Mouse (Mus musculus): Measurements from ENCODE around the gene Tdrd5.
"Not testable (repeated sequence)": the region's sequence is repeated elsewhere in the genome, so short reads cannot be mapped to it uniquely, and the experiment has no call there.

The Tdrd5 gene

DNA sequence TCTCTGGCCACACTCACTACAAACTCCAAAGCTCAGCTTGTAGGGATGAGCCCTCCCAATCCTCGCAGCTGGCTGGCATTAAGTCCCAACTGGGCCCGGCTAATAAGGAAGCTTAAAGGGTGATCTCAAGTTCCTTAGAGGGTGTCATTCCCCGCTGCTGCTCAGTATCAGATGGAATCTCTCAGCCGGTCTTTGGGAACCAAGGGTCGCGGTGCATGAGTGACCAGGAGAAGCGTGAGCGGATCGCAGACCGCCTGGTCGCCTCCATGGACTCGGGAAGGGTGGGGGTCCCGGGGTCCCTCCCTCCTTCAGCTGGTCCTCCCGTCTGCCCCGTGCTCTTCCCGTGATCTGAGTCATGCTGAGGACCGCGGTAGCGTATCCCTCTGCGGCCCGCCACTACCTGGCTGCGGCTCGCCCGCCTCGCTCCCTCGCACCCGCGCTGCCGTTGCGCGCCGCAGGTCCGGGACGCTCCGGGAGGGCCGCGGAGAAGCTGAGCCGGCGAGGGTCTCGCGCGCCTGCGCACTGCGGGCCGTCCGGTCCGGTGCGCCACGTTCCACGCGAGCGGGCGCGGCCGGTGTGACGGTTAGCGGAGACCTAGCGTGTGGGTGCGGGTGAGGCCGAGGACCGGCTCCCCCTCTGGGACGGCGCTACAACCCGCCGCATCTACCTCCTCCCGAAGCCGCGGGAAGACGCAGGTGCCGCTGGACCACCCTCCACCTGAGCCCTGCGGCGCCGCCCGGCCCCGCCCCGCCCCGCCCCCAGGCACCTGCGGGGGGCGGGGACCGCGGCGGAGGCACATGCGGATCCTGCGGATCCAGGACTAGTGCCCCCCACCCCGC, at the start of gene Tdrd5:
Gene Tdrd5 (minus strand): TSS at position 754 of the 839 bp plus-strand sequence.
- no peak for DNase-seq (ENCODE audit: low spot score in 2 of 2)

DNA sequence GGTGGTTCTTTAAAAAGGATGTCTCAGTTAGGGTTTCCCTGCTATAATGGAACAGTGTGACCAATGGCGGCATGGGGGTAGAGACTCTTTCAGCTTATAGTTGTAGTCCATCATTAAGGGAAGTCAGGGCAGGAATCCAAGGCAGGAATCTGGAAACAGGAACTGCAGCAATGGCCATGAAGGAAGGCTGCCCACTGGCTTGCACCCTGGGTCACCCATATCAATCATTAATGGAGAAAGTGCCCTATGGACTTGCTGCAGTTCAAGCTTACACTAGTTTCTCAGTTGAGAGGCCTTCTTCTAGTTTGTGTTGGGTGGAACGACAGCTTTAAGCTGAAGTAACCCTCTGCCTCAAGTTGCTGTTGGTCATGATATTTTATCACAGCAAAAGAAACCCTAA, 49.0 kb upstream of the Tdrd5 start:
- DNase-seq (ENCODE audit: low spot score in 2 of 2) = no peak

DNA sequence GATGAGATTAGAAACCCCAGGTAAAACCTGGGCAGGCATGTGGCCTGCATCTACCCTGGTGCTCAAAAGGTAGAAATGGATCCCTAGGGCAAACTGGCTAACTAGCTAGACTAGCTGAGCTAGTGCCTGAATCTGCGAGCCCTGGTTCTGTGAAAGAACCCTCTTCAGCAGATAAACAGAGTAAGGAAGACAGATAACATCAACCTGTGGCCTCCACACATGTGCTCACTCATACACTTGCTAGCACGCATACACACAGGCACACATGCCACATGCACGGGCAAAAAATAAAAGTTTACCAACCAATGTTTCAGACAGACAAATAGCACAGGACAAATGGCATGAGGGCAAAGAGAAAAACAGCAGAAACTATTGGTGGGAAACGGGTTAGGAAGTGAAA, 47.0 kb upstream of the Tdrd5 start:
- no peak for DNase-seq (ENCODE audit: low spot score in 2 of 2)

DNA sequence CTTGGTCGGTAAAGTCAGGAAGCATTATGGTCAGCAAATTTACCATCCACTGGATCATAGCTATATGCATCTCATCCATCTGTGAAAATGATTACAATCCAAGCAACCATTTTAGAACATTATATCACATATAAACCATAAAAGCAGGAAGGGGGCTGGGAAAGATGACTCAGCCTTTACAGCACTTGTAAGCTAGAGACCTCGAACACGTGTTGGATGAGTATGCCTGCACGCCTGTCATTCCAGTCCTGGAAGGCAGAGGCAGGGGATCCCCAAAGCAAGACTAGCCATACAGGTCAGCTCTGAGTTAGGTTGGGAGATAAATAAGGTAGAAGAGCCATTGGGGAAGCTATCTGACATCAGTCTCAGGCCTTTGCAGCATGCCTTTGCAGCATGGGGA, 45.6 kb upstream of the Tdrd5 start:
- DNase-seq (ENCODE audit: low spot score in 2 of 2) = no peak

DNA sequence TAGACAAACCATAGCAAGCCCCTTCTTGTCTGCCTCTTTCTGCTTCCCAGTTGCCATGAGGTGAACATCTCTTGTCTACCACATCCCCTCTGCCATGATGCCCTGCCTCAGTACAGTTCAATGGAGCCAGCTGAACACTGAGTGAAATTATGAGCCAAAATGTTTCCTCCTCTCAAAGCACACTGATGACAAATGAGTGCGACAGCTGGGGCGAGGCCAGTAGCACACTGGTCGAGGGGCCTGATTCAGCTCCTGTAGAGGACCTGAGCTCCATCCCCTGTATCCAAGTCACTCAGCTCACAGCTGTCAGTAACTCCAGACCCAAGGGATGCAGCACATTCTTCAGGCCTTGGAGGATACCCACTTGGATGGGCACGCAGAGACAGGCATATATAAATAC, 42.2 kb upstream of the Tdrd5 start:
- no peak for DNase-seq (ENCODE audit: low spot score in 2 of 2)

DNA sequence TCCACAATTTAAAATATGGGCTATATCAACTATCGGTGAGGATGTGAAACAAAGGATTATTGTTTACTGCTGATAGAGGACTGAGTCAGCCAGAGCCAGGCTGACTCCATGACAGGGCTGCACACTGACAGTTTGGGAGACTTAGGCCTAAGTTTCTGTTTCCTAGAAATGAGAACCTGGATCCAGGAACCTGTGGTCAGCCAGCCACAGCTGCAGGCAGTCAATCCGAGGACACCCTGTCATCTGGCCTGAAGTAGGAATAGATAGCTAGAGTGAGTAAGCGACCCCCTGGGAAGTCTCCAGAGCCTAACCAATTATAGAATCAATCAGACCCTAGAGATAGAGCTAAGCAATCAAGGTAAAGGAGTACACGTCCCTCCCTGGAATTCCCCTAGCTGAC, 41.0 kb upstream of the Tdrd5 start:
- DNase-seq (ENCODE audit: low spot score in 2 of 2) = no peak

DNA sequence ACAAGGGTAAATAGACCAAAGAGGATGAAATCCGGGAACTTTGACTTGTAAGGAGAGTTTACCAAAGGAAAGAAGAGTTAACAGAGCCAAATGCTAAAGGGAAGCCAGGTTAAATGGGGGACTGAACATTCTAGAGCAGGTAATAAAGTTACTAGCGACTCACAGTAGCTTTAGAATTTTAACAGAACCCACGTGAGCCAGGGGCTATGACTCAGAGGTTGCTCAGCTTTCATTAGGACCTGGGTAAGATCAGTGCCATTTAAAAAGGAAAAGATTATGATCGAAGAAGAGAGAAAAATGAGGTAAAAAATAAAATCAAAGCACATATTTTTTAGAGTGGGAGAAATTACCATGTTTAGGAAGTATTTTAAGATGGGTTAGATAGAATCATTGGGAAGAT, 37.4 kb upstream of the Tdrd5 start:
- no peak for DNase-seq (ENCODE audit: low spot score in 2 of 2)

DNA sequence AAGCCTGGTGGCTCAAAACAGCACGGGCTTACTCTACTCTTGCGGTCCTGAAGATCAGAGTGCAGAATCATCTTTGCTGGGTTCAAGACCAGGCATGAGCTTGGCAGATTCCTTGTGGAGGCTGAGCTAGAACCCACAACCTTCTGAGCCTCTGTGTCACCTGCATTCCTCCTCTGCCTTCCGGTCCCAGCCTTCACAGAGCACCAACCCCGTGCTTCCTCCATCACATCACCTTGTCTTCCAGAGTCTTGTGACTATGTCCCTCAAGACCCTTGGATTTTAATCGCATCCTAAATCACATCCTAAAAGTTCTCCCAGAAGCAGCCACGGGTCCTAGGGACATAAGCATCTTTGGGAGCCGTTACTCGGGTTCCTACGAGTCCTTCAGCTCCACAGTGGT, 19.7 kb upstream of the Tdrd5 start:
- no peak for DNase-seq (ENCODE audit: low spot score in 2 of 2)

DNA sequence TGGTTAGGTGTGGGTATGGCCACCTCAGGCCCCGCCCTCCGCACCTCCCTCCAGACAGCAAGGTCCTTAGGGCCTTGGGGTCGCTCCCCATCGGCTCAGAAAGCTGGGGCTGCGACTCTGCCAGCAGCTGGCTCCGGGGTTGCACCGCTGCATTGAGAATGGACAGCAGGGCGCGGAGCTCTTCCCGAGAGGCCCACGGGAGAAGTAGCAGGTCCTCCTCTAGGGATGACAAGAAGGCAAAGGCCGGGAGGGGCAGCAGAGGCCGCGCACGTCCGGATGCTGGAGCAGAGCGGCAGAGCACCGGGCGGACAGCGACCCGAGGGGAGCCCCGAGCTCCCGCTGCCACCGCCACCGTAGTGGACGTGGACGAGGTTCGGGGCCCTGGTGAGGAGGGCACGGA, 7.2 kb upstream of the Tdrd5 start, which contains the start of gene Nphs2:
Gene Nphs2 (plus strand): TSS at position 98 of the 400 bp plus-strand sequence.
- DNase-seq (ENCODE audit: low spot score in 2 of 2) = no peak

DNA sequence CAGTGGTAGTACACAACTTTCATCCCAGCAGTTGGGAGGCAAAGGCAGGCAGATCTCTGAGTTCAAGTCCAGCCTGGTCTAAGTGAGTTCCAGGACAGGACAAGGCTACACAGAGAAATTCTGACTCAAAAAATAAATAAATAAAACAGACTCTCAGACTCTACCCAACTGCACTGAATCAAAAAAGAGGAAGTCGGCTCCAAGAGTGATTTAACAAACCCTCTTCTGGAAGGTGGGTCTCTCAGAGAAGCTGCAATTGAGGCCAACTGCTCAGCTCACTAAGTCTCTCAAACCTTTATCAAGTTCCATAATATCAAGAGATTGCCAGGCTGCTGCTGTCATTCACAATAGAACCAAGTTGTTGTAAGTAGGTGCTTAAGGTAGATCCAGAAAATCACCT, 5.1 kb upstream of the Tdrd5 start:
- no peak for DNase-seq (ENCODE audit: low spot score in 2 of 2)

DNA sequence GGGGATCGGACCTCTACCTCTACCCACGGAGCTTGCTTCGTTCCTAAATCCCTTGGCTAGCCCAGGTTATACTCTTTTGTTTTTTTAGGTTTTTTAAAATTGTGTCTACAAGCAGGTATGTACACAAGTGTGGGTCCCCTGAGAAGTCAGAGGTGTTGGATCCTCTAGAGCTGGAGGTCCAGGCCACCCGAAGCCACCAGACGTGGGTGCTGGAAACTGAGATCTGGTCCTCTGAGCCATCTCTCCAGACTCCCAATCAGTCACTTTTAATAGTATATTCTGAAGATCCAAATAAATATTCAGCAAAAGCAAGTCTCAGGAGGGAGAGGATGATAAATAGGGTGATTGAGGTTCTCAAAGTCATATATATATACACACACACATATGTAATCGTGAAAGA, 13.4 kb downstream of the Tdrd5 start:
- no peak for DNase-seq (ENCODE audit: low spot score in 2 of 2)

DNA sequence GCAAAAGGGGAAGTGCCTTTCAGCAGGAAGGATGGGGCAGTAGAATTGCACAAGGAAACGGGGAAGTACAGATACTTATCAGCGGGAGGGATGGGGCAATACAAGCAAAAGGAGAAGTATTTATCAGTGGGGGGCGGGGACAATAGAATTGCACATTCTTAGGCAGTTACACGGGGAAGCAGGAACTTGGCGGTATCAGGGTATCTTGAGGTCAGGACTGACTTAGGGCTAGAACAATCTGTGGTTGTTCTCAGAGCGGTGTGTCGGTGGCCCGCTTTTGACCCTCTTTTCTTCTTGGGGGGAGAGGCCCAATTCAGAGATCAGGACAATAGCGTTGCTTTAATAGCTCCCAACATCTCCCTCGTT, 14.3 kb downstream of the Tdrd5 start:
- DNase-seq (ENCODE audit: low spot score in 2 of 2) = not testable (repeated sequence)

DNA sequence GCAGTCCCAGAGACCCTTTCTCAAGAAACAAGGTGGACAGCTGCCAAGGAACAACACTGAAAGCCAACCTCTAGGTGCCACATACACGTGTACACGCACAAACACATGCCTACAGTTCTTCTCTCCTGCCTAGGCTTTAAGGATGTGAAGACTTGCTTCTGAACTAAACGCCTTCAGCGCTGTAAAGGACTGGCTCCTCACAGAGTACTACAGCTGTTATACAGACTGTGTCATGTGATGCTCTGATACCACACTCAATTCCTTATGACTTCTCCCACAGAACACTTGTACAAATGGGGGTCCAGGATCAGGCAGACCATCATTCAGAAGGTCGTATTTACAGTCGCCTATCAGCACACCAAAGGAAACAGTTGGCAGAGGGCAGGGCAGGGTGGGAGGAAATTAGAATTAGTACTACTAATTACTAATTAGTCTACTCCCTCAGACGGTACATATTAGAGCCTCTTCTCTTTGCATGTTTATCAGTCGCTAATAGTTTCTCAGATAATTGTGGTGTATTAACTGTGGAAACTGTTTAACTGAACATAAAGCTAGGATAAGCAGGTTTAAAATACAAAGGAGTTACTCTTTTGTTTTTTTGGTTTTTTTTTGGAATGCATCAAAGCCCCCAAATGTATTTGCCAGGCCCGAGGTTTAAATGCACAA, 14.8 kb downstream of the Tdrd5 start:
- DNase-seq (ENCODE audit: low spot score in 2 of 2) = no peak

DNA sequence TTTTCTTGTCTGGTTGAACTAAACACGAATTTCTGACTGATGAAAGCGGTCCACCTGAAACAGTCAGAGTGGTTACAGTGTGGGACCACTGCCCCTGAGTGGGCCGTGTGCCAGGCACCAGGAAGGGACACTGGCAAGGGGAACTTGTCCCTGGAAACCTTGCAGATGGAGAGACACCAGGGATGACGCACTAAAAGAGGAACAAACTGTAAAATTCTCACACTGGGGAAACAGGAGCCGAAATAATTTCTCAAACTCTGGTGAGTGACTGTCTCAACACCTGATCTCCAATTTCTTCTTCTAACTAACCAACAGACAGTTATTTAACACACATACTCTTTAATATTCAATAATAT, 17.9 kb downstream of the Tdrd5 start:
- DNase-seq (ENCODE audit: low spot score in 2 of 2) = no peak

DNA sequence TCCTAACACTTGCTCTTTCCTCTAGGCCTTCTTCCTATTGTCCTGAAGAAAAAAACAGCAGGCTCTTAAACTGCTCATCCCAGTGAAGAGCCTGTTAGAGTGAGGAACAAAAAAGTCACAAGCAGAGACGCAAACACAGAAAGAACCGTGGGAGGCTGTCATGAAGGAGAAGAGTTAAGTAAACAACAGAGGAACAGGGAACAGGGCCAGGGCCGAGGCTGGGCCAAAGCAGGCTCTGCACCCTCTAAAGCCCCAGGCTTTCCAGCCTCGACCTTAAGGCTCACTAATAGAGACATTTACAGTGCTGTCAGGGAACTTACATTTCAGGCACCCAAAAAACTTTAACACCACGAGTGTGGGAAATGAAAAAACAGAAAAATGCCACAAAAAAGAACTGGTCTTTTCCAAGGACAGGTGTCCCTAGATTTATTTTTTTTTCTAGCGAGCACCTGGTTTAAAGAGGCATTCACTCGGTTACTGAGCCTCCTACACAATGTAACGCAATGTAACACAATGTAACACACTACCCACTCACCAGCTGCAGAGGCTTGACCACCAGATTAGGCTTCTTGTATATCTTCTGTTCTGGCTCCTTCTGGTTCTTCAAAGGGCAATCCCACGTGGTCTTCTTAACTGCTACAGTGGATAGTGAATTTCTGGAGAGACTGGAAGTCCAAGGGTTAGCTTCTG, 18.5 kb downstream of the Tdrd5 start:
- no peak for DNase-seq (ENCODE audit: low spot score in 2 of 2)

DNA sequence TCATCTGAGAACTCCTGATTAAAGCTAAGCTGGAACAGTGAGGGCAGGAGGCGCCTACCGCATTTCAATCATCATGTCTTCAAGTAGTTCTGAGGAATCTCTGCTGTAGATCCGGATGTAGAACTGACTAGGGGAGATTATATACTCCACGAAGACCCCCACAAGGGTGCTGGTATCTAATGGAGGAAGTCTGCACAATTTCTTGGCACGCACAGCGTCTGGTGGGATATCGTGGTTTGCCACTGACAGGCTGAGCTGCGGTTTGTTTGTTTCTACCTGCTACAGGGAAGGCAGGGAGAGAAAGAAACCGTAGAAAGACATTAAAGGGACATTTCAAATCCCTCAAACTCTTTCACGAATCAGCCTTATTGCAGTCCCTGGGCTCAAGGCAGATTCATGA, 19.3 kb downstream of the Tdrd5 start:
- no peak for DNase-seq (ENCODE audit: low spot score in 2 of 2)

DNA sequence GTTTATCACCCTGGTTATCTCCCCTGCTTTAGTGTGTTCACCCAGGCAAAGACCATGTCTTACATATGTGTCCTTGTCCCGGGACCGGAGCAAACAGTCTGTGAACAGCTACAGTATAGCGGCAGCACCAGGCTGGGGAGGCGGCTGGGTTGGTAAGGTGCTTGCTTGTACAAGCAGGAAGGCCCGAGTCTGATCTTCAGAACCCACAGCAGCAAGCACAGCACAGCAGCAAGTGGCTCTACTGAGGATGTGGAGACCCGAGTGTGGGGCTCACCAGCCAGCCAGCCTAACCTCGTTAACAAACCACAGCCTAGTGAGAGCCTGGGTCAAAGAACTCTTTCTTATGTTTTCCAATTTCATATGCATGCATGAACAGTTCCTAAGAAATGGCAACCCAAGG, 23.3 kb downstream of the Tdrd5 start:
- DNase-seq (ENCODE audit: low spot score in 2 of 2) = no peak

DNA sequence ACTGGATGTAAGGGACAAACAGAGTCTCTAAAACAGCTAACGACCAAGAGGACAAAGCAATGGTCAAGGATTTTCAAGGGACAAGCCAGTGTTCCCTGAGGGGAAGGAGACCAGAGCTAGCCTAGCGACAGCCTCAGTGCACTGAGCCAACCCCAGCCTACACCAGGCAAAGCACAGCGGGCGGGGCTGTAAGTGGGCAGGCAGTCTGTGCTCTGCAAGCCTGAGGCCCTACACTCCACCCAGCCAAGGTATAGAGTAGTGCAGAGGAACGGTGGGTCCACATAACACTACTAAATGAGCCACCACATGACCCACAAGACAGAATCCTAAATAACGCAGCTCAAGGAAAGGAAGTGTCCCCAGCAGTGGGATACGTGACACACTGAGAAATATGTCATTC, 29.8 kb downstream of the Tdrd5 start:
- DNase-seq (ENCODE audit: low spot score in 2 of 2) = no peak

DNA sequence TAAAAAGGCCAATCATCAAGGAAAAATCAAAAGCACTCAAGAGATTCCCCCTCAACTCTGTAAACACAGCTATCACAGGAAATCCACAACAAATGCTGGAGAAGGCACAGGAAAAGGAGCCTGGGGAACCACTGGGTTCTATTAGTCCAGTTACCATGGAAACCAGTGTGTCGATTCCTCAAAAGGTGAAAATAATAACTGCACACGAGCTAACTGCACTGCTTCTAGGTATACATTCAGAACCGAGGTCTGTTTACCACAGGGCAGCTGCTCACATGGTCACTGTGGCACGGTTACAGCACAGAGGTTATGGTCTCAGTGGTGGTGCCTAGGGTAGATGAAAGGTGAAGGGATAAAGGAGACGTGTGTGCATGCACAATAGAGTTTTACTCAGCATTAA, 31.8 kb downstream of the Tdrd5 start:
- DNase-seq (ENCODE audit: low spot score in 2 of 2) = no peak

DNA sequence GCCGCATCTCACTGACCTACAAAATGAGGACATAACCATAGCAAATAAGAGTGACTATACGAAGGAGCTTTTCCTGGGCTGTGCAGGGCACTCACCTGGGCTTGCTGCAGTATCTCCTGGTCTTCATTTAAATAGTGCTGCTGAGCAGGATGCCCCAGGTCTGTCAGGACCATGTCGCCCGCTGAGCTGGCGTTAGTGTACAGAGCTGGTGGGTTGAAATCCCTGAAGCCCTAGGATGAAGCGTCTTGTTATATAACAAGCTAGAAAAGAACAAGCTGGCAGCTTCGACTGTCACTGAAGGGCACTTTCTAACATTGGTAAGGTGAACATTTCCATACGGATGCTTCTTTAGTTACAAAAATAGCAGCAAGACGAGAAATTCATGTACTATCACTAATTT, 33.0 kb downstream of the Tdrd5 start:
- no peak for DNase-seq (ENCODE audit: low spot score in 2 of 2)

DNA sequence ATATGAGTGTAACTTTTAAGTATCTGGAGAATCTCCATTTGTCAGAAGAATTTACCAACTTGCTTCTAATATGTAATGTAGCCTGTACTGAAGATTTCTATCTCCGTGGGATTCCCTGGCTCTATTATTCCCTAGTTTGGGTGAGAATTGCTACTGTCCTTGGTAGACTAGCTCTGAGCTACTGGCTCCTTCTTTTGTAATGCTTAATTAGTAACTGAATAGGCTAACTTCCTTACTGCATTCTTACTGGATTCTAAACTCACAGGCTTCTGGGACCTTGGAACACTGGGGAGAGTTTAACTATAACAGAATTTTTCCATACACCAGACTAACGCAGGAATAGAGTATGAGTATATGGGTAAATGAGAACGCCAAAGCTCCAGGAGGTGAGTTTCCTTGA, 34.9 kb downstream of the Tdrd5 start:
- DNase-seq (ENCODE audit: low spot score in 2 of 2) = not testable (repeated sequence)

DNA sequence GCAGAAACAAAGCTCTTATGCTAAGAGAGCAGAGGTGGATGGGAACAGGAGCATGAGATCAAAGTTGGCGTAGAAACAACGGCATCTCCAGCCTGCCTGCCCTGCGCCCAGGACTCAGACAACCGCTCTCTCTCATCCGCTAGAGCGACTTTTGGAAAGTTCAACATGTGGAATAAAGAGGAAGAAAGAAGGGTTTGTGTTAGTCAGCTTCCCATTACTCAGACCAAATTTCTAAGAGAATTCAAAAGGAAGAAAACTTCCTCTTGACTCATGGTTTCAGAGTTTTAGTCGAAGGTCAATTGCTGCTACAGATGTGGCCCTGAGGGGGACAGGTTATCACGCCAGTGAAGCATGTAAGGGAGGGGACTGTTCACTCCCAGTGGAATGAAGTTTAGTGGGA, 39.5 kb downstream of the Tdrd5 start:
- DNase-seq (ENCODE audit: low spot score in 2 of 2) = no peak

DNA sequence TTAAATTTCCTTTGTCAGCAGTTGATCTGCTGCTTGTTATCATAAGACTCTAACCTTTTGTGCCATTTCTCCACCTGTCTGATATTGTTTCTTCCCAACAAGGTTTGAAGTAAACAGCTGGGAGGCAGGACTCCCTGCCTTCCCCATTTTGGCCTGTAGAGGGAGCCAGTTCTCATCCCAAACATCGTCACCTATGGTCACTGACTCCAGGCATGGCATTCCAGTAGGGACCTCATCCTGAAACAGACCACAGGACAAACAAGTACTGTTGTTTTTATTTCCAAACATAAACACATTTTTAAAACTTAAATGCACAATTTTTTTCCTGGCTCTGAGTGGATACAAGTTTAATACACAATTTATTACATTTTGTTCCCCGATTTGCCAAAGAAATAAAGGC, 40.1 kb downstream of the Tdrd5 start:
- DNase-seq (ENCODE audit: low spot score in 2 of 2) = peak; percentile 6 to 27
